ENCODE assay signal across 10 mouse cellular contexts in the genomic region with DNA sequence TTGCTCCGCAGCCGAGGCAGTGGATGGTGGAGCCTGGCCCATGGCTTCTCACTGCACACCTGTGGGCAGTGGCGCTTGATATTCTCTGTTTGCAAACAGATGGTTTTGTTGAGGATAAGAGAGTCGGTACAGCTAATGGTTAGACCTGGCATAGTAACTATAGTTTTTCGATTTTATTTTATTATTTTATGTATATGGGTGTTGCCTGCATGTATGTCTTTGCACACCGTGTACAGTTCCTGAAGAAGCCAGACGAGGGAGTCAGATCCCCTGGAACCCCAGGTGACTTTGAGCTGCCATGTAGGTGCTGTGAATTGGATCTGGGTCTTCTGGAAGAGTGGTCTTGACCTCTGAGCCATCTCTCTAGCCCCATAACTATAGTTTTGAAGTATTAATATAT. TPM values are rescaled to one million over a fixed set of nuclear protein-coding genes. Genes with fewer than 3 reads are reported as not detected.
A peak's percentile ranks its signal among the peaks of the same experiment; 100 is the strongest.
DNase-seq lines count a peak whose midpoint lies in the region; ATAC-seq and TF ChIP-seq lines count a peak whose summit lies in the region.
"Had no signal": no experiment of that assay in that cellular context is flagged by ENCODE, and none has a peak within 500 bp of the region (broad histone marks: within the 10 kb centered on the region; RNA-seq: fewer than 3 reads in every experiment).

No protein-coding gene starts in this region.

- ATAC-seq in neural tube, embryonic 11.5 days (ENCODE audit: insufficient read depth, low FRiP score, low TSS enrichment), result no peak
- ATAC-seq in liver, postnatal 0 days, result no peak

- H3K27ac ChIP-seq in heart, embryonic 10.5 days, result peak overlapping the region; percentile 73
- no peak overlapping the region for H3K27ac ChIP-seq in neural tube, embryonic 11.5 days (ENCODE audit: low read depth, low read length)
- H3K27ac ChIP-seq in liver, postnatal 0 days (ENCODE audit: low read depth), result no peak overlapping the region

- H3K27me3 ChIP-seq in heart, embryonic 10.5 days (ENCODE audit: insufficient read depth, poor library complexity, severe bottlenecking), result peaks cover 35% of the 10 kb centered on the region
- no peaks in the 10 kb centered on the region for H3K27me3 ChIP-seq in neural tube, embryonic 11.5 days (ENCODE audit: control insufficient read depth, insufficient read depth, low read length)
- H3K27me3 ChIP-seq in liver, postnatal 0 days (ENCODE audit: insufficient read depth, low read length), result no peaks in the 10 kb centered on the region

- peaks cover 89% of the 10 kb centered on the region for H3K4me1 ChIP-seq in heart, embryonic 10.5 days
- H3K4me1 ChIP-seq in neural tube, embryonic 11.5 days (ENCODE audit: control insufficient read depth, insufficient read depth, low read length), result peaks cover 21% of the 10 kb centered on the region
- H3K4me1 ChIP-seq in liver, postnatal 0 days (ENCODE audit: insufficient read depth), result peaks cover 88% of the 10 kb centered on the region

- no peak for TF ChIP-seq EP300 in liver, postnatal 0 days (IDR thresholded peaks at IDR 0.05; ENCODE audit: low read depth)

- H3K4me2 ChIP-seq in neural tube, embryonic 11.5 days (ENCODE audit: low read depth), result no peak overlapping the region
- H3K4me2 ChIP-seq in liver, postnatal 0 days (ENCODE audit: low read depth, low read length), result no peak overlapping the region; the same call in 1 of the 2 replicates

- peaks cover 9% of the 10 kb centered on the region; the same call in 1 of the 2 replicates for H3K36me3 ChIP-seq in heart, embryonic 10.5 days
- no peaks in the 10 kb centered on the region for H3K36me3 ChIP-seq in neural tube, embryonic 11.5 days (ENCODE audit: control insufficient read depth, insufficient read depth, low read length)
- H3K36me3 ChIP-seq in liver, postnatal 0 days (replicated peaks; ENCODE audit: insufficient read depth, low read length), result no peaks in the 10 kb centered on the region

- WGBS in heart, embryonic 10.5 days, result 87% methylated on average over 7 of the region's 7 CpGs
- 94% methylated on average over 7 of the region's 7 CpGs for WGBS in neural tube, embryonic 11.5 days
- WGBS in liver, postnatal 0 days (ENCODE audit: insufficient replicate concordance), result 90% methylated on average over 7 of the region's 7 CpGs

- H3K9me3 ChIP-seq in heart, embryonic 10.5 days, result no peaks in the 10 kb centered on the region
- H3K9me3 ChIP-seq in neural tube, embryonic 11.5 days (ENCODE audit: control insufficient read depth, low read length), result no peaks in the 10 kb centered on the region
- no peaks in the 10 kb centered on the region for H3K9me3 ChIP-seq in liver, postnatal 0 days (ENCODE audit: low read length)

- peak overlapping the region; percentile 28; the same call in 1 of the 2 replicates for H3K9ac ChIP-seq in neural tube, embryonic 11.5 days (ENCODE audit: low read length)
- 0 out of 2 replicates have a peak overlapping the region, but pooled peaks have one; percentile 22 for H3K9ac ChIP-seq in liver, postnatal 0 days (replicated peaks)

- intact Hi-C loops in heart, postnatal 10 days (cut with DNase I), result no loop called here

- H3K4me3 ChIP-seq in heart, embryonic 10.5 days, result no peak overlapping the region
- no peak overlapping the region for H3K4me3 ChIP-seq in neural tube, embryonic 11.5 days (ENCODE audit: low read depth, low read length)
- no peak overlapping the region for H3K4me3 ChIP-seq in liver, postnatal 0 days (ENCODE audit: low read depth, low read length)

- 0 out of 2 replicates have a peak, but pooled peaks have one; percentile 11 for TF ChIP-seq CTCF in liver, postnatal 0 days (IDR thresholded peaks at IDR 0.05; ENCODE audit: low read depth)

- DNase-seq in heart, embryonic 10.5 days (ENCODE audit: low spot score), result no peak
- DNase-seq in heart, postnatal 10 days, result no peak
- DNase-seq in neural tube, embryonic 11.5 days (ENCODE audit: low spot score), result no peak
- no peak for DNase-seq in neural tube, embryonic 10.5 days (ENCODE audit: extremely low spot score, low spot score)
- no peak for DNase-seq in liver, postnatal 0 days
- DNase-seq in right cerebral cortex, postnatal 4 days, result no peak
- DNase-seq in adipocyte (ENCODE audit: low spot score), result no peak
- no peak for DNase-seq in ovary, postnatal 10 days (ENCODE audit: low spot score)
- DNase-seq: cerebellum, adult 8-10 months; thymus, postnatal 25 days had no signal

RNA-seq across cellular contexts. Expression of gene Tnk2, which starts 18.7 kb away (rescaled TPM):
- polyA plus RNA-seq in heart, embryonic 10.5 days (2016; fragmentation: Nextera tagmentation; extraction: Ambion mirVana), result 6.5 and 9.2 TPM in 2 replicates
- 10 to 100 TPM; 39.0 to 41.3 TPM for total RNA-seq in heart, postnatal 10 days (2021)
- polyA plus RNA-seq in neural tube, embryonic 11.5 days (2014; fragmentation: Nextera tagmentation; extraction: Ambion mirVana), result 7.0 and 8.6 TPM in 2 replicates
- polyA plus RNA-seq in liver, postnatal 0 days (2015; fragmentation: Nextera tagmentation; extraction: Ambion mirVana), result 2.9 and 3.5 TPM in 2 replicates

RNA-seq across cellular contexts. Expression of gene Tfrc, which starts 53.7 kb away (rescaled TPM):
- polyA plus RNA-seq in heart, embryonic 10.5 days (2016; fragmentation: Nextera tagmentation; extraction: Ambion mirVana), result 72.0 and 82.0 TPM in 2 replicates
- 100 to 1,000 TPM; 180 to 317 TPM for total RNA-seq in heart, postnatal 10 days (2021)
- 66.9 and 67.9 TPM in 2 replicates for polyA plus RNA-seq in neural tube, embryonic 11.5 days (2014; fragmentation: Nextera tagmentation; extraction: Ambion mirVana)
- polyA plus RNA-seq in liver, postnatal 0 days (2015; fragmentation: Nextera tagmentation; extraction: Ambion mirVana), result 85.1 and 103 TPM in 2 replicates
